Mouse (Mus musculus): ENCODE data around the gene Fam49a.

Fam49a gene

GRCm38 (mm10) chr12:12359923-12360322 lies 98.0 kb downstream of the Fam49a start:
- no peak for DNase-seq (ENCODE audit: low read depth, low spot score)

- DNase-seq (ENCODE audit: low read depth, low spot score), result no peak
These were observed 100.4 kb downstream of the Fam49a start for GRCm38 (mm10) chr12:12362371-12362770.

- DNase-seq (ENCODE audit: low read depth, low spot score), result no peak
These were observed 102.3 kb downstream of the Fam49a start for GRCm38 (mm10) chr12:12364201-12364600.

GRCm38 (mm10) chr12:12367423-12367822 lies 105.5 kb downstream of the Fam49a start:
- DNase-seq (ENCODE audit: low read depth, low spot score), result no peak

- DNase-seq (ENCODE audit: low read depth, low spot score), result no peak
These were observed 111.3 kb downstream of the Fam49a start for GRCm38 (mm10) chr12:12373111-12373862.

- peak; percentile 23 for DNase-seq (ENCODE audit: low read depth, low spot score)
These were observed 117.1 kb downstream of the Fam49a start for GRCm38 (mm10) chr12:12379056-12379455.

- no peak for DNase-seq (ENCODE audit: low read depth, low spot score)
These were observed 127.3 kb downstream of the Fam49a start for GRCm38 (mm10) chr12:12389271-12389670.

GRCm38 (mm10) chr12:12396224-12396623 lies 134.3 kb downstream of the Fam49a start:
- peak; percentile 42 for DNase-seq (ENCODE audit: low read depth, low spot score)

GRCm38 (mm10) chr12:12401051-12401465 lies 139.1 kb downstream of the Fam49a start:
- peak; percentile 65 for DNase-seq (ENCODE audit: low read depth, low spot score)

GRCm38 (mm10) chr12:12401504-12401903 lies 139.6 kb downstream of the Fam49a start:
- peak; percentile 72 for DNase-seq (ENCODE audit: low read depth, low spot score)

- peak; percentile 19 for DNase-seq (ENCODE audit: low read depth, low spot score)
These were observed 143.7 kb downstream of the Fam49a start for GRCm38 (mm10) chr12:12405491-12406110.

GRCm38 (mm10) chr12:12409044-12409443 lies 147.1 kb downstream of the Fam49a start:
- DNase-seq (ENCODE audit: low read depth, low spot score), result no peak

GRCm38 (mm10) chr12:12412674-12413073 lies 150.7 kb downstream of the Fam49a start:
- peak; percentile 77 for DNase-seq (ENCODE audit: low read depth, low spot score)

- no peak for DNase-seq (ENCODE audit: low read depth, low spot score)
These were observed 158.5 kb downstream of the Fam49a start for GRCm38 (mm10) chr12:12420423-12420822.

GRCm38 (mm10) chr12:12420841-12421579 lies 159.1 kb downstream of the Fam49a start:
- DNase-seq (ENCODE audit: low read depth, low spot score), result peak; percentile 93

- no peak for DNase-seq (ENCODE audit: low read depth, low spot score)
These were observed 159.6 kb downstream of the Fam49a start for GRCm38 (mm10) chr12:12421580-12421878.

GRCm38 (mm10) chr12:12425188-12425587 lies 163.2 kb downstream of the Fam49a start:
- DNase-seq (ENCODE audit: low read depth, low spot score), result no peak

GRCm38 (mm10) chr12:12427285-12427684 lies 165.3 kb downstream of the Fam49a start:
- DNase-seq (ENCODE audit: low read depth, low spot score), result no peak

GRCm38 (mm10) chr12:12428886-12429285 lies 166.9 kb downstream of the Fam49a start:
- no peak for DNase-seq (ENCODE audit: low read depth, low spot score)

Measured in mesoderm, embryonic 11.5 days (tissue).